Mouse (Mus musculus) cortical plate, adult 2 months (tissue): Measurements from ENCODE around the gene Ireb2.

ENCODE experiments used
- CTCF ChIP-seq: fragments of 200-500 bp; IDR thresholded peaks from 2 replicates; pipeline ENCODE4 v1.5.1; 2011; ENCODE audit warnings: mild to moderate bottlenecking, control low read depth, low read length; ENCODE audit not compliant: insufficient read depth; ENCODE audit errors: extremely low read depth
- POLR2A ChIP-seq: fragments of 200-500 bp; IDR thresholded peaks from 2 replicates; pipeline ENCODE4 v1.6.1; 2011; ENCODE audit warnings: mild to moderate bottlenecking, low read length, control low read depth; ENCODE audit not compliant: insufficient read depth; ENCODE audit errors: extremely low read depth

DNA sequence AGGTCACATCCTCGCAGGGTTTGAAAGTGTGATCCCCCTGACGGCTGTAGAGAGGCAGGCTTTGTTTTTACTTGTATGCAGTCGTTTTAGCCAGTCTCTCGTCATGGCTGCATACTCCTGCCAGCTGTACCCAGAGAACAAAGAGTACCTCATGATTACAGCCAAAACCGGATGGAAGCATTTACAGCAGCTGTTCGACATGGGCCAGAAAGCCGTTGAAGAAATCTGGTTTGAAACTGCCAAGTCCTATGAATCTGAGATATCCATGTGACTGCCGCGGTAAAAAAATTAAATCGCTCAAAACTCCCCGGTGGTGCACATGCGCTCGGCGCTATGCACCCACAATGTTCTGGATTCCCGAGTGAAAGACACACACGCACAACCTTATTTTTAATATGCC, 82.7 kb downstream of the Ireb2 start:
- TF ChIP-seq CTCF, result no peak
- TF ChIP-seq POLR2A, result no peak
